Comparison of ENCODE assay signal across 10 mouse cellular contexts in genomic region chr2:168078107-168078830, GRCm38 (mm10). TPM values are rescaled to one million over a fixed set of nuclear protein-coding genes. Genes with fewer than 3 reads are reported as not detected.
A peak's percentile ranks its signal among the peaks of the same experiment; 100 is the strongest.
DNase-seq lines count a peak whose midpoint lies in the region; ATAC-seq and TF ChIP-seq lines count a peak whose summit lies in the region.
"Had no signal": no experiment of that assay in that cellular context is flagged by ENCODE, and none has a peak within 500 bp of the region (broad histone marks: within the 10 kb centered on the region; RNA-seq: fewer than 3 reads in every experiment).

No protein-coding gene starts in this region.

- no peaks in the 10 kb centered on the region for H3K36me3 ChIP-seq in embryonic facial prominence, embryonic 15.5 days
- H3K36me3 ChIP-seq in small intestine, adult 2 months (ENCODE audit: control insufficient read depth, insufficient read depth, low read length): no peaks in the 10 kb centered on the region
- H3K36me3 ChIP-seq in forebrain, embryonic 12.5 days (replicated peaks): no peaks in the 10 kb centered on the region
- H3K36me3 ChIP-seq: embryonic facial prominence, embryonic 12.5 days had no signal

- H3K9me3 ChIP-seq in embryonic facial prominence, embryonic 15.5 days (replicated peaks): no peaks in the 10 kb centered on the region
- no peaks in the 10 kb centered on the region for H3K9me3 ChIP-seq in forebrain, embryonic 12.5 days
- H3K9me3 ChIP-seq: embryonic facial prominence, embryonic 12.5 days had no signal

- no peak overlapping the region for H3K4me3 ChIP-seq in embryonic facial prominence, embryonic 15.5 days (replicated peaks)
- H3K4me3 ChIP-seq in small intestine, adult 2 months (ENCODE audit: low read depth, low read length): peak overlapping the region; percentile 54
- no peak overlapping the region for H3K4me3 ChIP-seq in forebrain, embryonic 12.5 days (replicated peaks)
- H3K4me3 ChIP-seq: embryonic facial prominence, embryonic 12.5 days had no signal

- H3K27ac ChIP-seq in embryonic facial prominence, embryonic 15.5 days (replicated peaks): 0 out of 2 replicates have a peak overlapping the region, but pooled peaks have one; percentile 4
- H3K27ac ChIP-seq in small intestine, adult 2 months (ENCODE audit: insufficient read depth, low read depth, low read length): peak overlapping the region; percentile 99
- no peak overlapping the region for H3K27ac ChIP-seq in forebrain, embryonic 12.5 days
- H3K27ac ChIP-seq: embryonic facial prominence, embryonic 12.5 days had no signal

- ATAC-seq in embryonic facial prominence, embryonic 15.5 days (ENCODE audit: insufficient number of reproducible peaks, low FRiP score, low TSS enrichment, low read depth): no peak
- ATAC-seq in forebrain, embryonic 12.5 days (ENCODE audit: low FRiP score): no peak

- no peak for TF ChIP-seq CTCF in small intestine, adult 2 months (IDR thresholded peaks at IDR 0.05; ENCODE audit: extremely low read depth, insufficient read length, insufficient replicate concordance, low read depth, low read length)

- peaks cover 27% of the 10 kb centered on the region for H3K4me1 ChIP-seq in embryonic facial prominence, embryonic 15.5 days
- peaks cover 22% of the 10 kb centered on the region for H3K4me1 ChIP-seq in small intestine, adult 2 months (ENCODE audit: control insufficient read depth, insufficient read depth, insufficient read length, low read length)
- H3K4me1 ChIP-seq in forebrain, embryonic 12.5 days: peaks cover 23% of the 10 kb centered on the region

- 37% methylated on average over 15 of the region's 15 CpGs for WGBS in embryonic facial prominence, embryonic 15.5 days
- 20% methylated on average over 15 of the region's 15 CpGs for WGBS in small intestine, adult 2 months
- 47% methylated on average over 15 of the region's 15 CpGs for WGBS in forebrain, embryonic 12.5 days

- no peak overlapping the region for H3K4me2 ChIP-seq in embryonic facial prominence, embryonic 15.5 days (replicated peaks)
- H3K4me2 ChIP-seq in forebrain, embryonic 12.5 days: no peak overlapping the region
- H3K4me2 ChIP-seq: embryonic facial prominence, embryonic 12.5 days had no signal

- peak; percentile 89 for TF ChIP-seq POLR2A in small intestine, adult 2 months (IDR thresholded peaks at IDR 0.05; ENCODE audit: low read depth, low read length)

- H3K9ac ChIP-seq in embryonic facial prominence, embryonic 15.5 days: no peak overlapping the region
- H3K9ac ChIP-seq in forebrain, embryonic 12.5 days: no peak overlapping the region
- H3K9ac ChIP-seq: embryonic facial prominence, embryonic 12.5 days had no signal

- peak; percentile 50 for DNase-seq in cerebellum, adult 9-11 months
- DNase-seq in cerebellum, adult 18-20 months: no peak
- peak; percentile 74 to 85 for DNase-seq in kidney, postnatal 4 days
- DNase-seq in natural killer cell, adult 2 months (ENCODE audit: low spot score in 2 of 2): no peak
- DNase-seq in T-cell, adult 2 months (ENCODE audit: low spot score): no peak
- DNase-seq: adrenal gland, postnatal 25 days had no signal

- peaks cover 11% of the 10 kb centered on the region for H3K27me3 ChIP-seq in embryonic facial prominence, embryonic 15.5 days
- H3K27me3 ChIP-seq in small intestine, adult 2 months (ENCODE audit: control insufficient read depth, insufficient read depth, low read length): no peaks in the 10 kb centered on the region
- peaks cover 19% of the 10 kb centered on the region for H3K27me3 ChIP-seq in forebrain, embryonic 12.5 days

RNA-seq across cellular contexts. Expression of gene Pard6b, which starts 2.5 kb away (rescaled TPM):
- polyA plus RNA-seq in embryonic facial prominence, embryonic 15.5 days (2015; fragmentation: Nextera tagmentation; extraction: Ambion mirVana): 3.6 and 4.1 TPM in 2 replicates
- 18.2 and 55.5 TPM in 2 replicates for polyA plus RNA-seq in small intestine, adult 2 months (2012; rRNA removed)
- polyA plus RNA-seq in forebrain, embryonic 12.5 days (2016; fragmentation: Nextera tagmentation; extraction: Ambion mirVana): 11.4 and 13.5 TPM in 2 replicates

Comparison
In these comparisons a context has a peak if more than half of its experiments do, and no peak if none do; other contexts are left out.
1. DNase-seq: peak in cerebellum, adult 9-11 months (single experiment) and kidney, postnatal 4 days (2 of 2); none in cerebellum, adult 18-20 months (0 of 2), natural killer cell, adult 2 months (0 of 2) and T-cell, adult 2 months (single experiment).